Mouse (Mus musculus) cerebellum, postnatal 4 days (tissue): ENCODE measurements around the gene Mpig6b.
A peak's percentile ranks its signal among the peaks of the same experiment; 100 is the strongest.

Source experiments
- DNase-seq, 2 experiments: peaks; one replicate each; pipeline ENCODE4 v3.0.0; 2022; ENCODE audit warnings: low spot score in 2 of 2, mixed read lengths in 1 of 2

Mpig6b gene

DNA sequence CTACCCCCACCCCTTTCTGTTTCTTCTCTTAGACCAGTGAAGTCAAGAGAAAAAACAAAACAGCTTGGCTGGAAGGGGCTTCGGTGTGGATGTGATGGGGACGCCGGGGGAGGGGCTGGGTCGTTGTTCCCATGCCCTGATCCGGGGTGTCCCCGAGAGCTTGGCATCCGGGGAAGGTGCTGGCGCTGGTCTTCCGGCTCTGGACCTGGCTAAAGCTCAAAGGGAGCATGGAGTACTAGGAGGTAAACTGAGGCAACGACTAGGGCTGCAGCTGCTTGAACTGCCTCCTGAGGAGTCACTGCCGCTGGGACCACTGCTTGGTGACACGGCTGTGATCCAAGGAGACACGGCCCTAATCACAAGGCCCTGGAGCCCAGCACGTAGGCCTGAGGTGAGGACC lies 5.9 kb downstream of the Mpig6b start:
- no peak for DNase-seq

DNA sequence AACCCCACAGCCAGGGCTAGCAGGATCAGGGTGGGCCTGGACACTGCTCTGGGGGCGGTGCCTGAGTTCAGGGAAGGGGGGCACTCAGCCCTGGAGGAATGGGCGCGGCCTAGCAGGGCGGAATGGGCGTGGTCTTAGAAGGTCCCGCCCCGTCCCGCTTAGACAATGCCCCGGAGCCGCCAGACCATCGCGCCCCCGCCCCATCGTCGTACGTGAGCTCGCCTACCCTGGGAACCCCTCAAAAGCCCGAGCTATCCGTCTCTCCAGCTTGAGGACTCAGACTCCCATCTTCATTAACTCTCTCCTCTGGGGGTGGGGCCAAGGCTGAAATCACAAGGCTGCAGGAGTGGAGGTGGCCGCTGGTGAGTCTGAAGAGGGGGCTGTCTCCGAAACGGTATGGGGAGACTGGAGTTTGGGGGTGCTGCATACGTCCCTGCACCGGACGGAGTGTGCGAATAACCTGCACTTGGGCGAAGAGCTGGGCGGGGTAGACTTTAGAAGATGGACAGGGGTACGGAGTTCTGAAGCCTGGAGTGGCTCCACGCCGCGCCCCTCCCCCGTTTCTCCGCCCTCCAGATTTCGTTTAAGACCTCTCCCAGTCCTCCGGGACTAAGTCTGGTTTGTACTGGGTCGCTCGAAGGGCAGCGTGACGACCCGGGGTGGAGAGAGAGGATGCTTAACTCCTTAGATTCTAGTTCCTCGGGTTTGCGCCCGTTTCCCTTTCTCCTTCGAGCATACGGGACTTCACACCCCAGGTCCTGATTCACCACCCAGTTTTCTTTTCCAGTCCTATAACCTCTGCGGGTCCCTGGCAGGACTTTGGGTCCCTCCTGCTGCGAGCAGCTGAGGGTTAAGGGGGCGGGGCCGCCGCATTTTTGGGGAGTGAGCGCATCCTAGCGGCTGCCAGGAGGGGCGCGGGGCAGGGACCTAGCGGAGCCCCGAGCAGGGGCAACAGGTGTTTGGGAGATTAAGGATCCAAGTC lies 6.8 kb downstream of the Mpig6b start, which contains the start of gene Ddah2:
Gene Ddah2, plus strand, starts transcription at position 125 of the 982 bp plus-strand sequence.
- peak; percentile 79 to 92 for DNase-seq

DNA sequence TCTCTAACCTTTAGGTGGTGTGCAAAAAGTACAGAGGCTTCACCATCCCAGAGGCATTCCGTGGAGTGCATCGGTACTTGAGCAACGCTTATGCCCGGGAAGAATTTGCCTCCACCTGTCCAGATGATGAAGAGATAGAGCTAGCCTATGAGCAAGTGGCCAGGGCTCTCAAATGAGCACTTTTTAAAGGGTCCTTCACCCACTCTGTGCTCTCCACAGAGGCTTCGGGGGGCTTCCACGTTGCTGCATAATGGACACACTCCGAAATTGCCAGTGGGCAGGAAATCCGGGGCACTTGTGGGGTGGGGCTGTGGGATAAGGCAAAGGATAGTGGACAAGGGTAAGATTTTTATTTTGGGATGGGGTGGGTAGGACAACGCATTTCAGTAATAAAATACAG lies 7.7 kb downstream of the Mpig6b start:
- DNase-seq = no peak

DNA sequence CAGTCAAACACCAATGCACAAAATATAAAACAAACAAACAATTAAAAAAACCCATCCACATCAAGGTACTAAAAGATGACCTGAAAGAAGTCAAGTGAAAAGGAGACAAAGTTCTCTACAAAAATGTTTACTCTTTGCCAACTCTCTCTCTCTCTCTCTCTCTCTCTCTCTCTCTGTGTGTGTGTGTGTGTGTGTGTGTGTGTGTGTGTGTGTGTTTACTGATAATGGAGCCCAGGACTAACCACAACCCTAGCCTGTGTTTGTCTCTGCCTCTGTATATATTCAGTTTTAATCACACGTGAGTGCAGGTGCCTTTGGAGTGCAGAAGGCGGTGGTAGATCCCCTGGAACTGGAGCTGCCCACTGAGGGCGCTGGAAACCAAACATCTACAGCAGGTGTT lies 8.9 kb downstream of the Mpig6b start:
- no peak for DNase-seq

DNA sequence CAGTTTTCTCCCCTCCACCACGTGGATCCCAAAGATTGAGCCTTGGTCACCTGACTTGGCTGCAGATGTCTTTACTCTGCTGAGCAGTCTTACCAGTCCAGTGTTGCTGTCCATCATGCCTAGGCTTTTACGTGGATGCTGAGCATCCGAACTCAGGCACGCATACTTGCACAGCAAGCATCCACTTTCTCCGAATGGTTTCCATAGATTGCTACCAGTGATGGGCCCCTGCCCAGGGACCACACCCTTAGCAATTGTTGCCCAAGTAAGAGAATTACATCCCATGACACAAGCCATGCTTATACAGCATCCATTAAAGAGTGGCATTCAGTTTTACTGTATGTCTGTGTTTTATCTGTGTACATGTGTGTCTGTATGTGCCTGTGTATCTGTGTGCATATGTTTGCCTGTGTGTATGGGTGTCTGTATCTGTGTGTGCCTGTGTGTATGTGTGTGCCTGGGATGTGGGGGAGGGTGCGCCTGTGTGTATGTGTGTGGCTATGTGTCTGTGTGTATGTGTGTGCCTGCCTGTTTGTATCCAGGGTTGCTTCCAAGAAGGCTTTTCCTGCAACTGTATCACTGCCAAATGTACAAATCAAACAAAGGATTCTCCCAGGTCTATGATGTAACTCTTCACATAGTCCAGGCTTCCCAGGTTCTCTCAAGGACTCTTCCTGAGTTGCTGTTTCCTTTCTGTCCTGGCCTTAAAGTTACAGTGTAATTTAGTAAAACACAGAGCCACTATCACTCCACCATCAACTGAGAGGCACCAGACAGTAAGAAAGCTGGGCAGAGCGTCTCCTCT lies 10.1 kb downstream of the Mpig6b start:
- no peak for DNase-seq

DNA sequence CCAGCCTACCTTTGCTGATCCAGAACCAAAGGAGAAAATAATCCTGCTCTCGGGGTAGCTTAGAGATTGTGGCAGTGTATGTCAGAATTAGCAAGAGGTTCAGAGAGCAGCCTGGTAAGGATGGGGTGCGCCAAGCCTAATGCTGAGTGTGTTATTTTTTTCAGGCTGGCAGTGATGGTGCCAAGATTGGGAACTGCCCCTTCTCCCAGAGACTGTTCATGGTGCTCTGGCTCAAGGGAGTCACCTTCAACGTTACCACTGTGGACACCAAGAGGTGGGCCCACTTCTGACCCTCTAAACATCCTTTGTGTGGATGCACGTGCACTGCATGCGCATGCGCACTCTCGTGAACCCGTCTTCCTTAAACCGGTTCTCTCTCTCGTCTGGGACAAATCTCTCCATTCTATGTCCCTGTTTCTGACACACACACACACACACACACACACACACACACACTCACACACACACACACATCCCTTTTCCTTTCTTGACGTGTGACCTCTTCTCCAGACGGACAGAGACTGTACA lies 13.6 kb downstream of the Mpig6b start:
- DNase-seq = no peak

DNA sequence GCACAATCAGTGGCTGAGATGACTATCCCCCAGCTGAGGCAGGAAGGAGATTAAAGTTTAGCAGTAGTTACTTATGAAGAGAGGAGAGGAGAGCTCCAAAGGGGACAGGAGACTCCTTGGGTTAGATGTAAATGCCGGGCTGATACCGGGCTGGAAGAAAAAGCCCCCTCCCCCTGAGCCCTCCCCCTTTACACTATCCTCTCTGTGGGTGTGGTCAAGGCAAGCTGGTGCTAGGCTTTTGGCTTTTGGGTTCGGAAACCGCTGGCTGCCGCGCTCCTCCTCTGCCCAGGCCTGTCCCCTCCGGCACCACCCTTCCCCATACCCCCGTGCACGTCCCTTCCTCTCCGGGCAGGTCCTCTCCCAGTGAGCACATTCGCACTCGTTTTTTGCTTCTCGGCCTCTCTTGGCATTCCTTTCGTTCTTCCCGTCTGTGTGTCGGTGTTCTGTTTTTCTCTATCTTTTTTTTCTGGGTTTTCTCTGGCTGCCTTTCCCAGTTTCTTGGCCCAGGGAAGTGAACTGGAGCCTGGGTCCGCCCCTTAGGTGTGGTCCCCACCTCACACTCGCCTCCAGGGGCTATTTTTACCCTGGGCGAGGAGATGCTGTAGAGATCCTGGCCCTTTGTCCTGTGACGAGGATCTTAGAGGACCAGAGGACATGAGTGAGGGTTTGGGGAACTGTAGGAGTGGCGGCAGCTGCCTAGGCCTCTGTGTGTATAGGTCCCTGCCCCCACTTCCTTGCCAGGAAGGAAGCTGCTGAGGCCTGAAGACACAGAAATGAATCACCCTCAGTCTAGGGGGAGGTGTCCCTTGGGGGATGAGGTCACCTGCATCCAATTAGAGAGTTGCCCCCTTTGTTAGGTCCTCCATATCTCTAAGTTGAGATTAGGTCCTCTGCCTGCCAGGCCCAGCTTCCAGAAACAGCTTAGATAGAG lies 14.6 kb downstream of the Mpig6b start:
- DNase-seq = peak in 1 of 2 experiments; percentile 58

DNA sequence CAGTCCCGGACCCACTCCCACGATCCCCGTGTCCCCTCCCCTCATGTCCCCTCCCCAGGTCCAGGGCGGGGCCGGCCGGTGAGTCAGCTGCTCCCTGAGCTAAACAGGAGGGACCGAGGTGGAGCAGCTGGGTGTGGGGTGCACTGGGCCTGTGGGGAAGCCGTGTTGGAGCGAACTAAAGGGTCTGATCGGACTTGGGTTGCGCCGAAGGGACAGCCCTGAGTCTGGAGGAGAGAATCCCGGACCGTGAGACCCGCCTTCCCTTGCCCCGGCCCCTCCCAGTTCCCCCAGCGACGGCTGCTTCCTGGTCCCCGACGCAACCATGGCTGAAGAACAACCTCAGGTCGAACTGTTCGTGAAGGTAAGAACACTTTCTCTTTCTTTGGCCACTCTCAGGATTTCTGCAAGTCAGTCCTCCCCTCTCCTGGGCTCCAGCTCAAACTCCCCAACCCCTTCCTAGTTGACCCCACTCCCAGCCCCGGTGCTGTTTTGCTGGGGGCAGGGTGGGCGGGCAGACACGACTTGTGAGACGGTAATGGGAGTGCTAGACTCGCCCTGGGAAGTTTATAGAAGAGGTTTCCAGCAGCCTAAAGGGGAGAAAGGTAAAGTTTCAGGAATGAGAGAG lies 15.7 kb downstream of the Mpig6b start:
- DNase-seq = no peak

DNA sequence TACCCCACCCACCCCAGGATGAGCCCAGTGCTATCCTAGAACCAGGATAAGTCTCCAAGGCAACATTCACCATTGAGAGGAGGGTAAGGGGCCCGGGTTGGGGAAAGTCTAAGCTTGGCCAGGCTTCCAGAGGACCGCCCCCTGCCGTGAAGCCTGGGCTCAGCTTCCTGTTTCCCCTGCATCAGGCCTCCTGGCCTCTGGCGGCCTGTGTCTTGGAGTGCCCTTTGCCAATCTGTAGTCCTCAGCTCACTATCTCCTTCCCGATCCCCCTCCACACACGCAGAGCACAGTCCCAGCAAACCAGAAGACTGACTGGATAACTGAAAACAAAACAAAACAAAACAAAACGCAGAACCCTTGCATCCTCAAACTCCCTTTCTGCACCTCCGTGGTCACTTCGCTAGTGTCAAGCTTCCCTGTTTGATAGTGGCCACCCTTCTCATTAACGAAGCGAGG lies 16.4 kb downstream of the Mpig6b start, which contains the start of gene Clic1:
Gene Clic1, plus strand, starts transcription at position 406 of the 456 bp plus-strand sequence.
- DNase-seq = peak in 1 of 2 experiments; percentile 63

DNA sequence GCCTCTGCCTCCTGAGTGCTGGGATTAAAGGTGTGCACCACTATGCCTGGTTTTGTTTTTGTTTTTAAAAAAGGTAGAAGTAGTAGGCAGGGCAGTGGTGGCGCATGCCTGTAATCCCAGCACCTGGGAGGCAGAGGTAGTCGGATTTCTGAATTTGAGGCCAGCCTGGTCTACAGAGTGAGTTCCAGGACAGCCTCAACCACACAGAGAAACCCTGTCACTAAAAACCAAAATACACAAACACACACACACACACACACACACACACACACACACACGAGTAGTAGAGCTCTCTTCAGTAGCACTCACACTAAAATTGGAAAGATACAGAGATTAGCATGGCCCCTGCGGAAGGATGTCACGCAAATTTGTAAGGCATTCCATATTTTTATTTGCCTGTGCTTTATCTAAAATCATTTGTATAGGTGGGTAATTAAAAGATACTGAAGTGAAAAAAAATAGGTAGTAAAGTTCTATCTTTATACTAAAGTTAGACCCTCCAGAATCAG lies 17.0 kb downstream of the Mpig6b start:
- DNase-seq = no peak

DNA sequence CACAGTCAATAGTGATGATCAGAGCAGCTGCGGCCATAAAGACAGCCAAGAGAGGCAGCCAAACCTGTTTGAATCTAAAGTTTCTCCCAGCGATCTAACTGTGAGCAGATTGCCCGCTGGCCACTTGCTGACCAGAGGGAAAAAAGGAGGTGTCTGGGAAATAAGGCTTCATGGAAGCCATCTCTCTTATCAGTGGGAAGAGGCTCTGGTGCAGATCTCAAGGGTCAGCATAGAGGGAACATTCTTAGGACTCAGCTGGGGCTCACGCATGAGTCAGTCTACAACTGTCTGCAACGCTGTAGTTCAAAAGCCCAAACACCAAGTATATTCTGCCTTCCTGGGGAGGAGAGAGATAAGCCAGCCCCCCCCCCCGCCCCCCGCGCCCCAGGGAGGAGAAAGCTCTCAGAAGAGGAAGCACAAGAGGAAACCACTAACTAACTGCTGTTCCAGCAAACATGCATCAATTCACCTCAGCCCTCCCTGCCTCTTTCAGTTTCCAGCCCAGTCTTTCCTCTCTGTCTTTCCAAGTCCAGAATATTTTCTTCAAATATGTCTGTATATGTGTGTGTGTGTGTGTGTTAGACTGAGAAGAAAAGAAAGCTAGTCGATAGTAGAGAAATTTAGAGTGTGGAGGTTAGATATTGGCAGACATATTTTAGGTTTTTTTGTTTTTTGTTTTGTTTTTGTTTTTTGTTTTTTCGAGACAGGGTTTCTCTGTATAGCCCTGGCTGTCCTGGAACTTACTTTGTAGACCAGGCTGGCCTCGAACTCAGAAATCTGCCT lies 17.6 kb downstream of the Mpig6b start:
- DNase-seq = no peak

DNA sequence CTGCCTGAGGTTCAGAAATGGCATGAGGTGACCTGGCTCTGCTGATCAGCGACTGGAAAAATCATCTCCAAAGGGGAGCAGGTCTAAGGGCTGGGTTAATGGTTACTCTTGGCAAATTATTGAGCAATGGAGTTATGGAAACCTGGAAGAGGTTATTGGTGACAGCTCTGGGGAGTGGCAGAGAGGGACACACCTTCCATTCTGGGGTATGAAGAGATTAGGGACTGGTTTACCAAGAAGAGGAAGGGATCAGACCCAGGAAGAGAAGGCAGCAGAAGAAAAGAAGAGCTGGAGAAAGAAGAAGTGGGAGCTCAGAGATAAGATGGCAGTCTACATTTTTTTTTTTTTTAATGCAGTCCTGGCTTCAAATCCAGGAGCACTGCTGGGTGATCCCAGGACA lies 18.3 kb downstream of the Mpig6b start:
- no peak for DNase-seq

DNA sequence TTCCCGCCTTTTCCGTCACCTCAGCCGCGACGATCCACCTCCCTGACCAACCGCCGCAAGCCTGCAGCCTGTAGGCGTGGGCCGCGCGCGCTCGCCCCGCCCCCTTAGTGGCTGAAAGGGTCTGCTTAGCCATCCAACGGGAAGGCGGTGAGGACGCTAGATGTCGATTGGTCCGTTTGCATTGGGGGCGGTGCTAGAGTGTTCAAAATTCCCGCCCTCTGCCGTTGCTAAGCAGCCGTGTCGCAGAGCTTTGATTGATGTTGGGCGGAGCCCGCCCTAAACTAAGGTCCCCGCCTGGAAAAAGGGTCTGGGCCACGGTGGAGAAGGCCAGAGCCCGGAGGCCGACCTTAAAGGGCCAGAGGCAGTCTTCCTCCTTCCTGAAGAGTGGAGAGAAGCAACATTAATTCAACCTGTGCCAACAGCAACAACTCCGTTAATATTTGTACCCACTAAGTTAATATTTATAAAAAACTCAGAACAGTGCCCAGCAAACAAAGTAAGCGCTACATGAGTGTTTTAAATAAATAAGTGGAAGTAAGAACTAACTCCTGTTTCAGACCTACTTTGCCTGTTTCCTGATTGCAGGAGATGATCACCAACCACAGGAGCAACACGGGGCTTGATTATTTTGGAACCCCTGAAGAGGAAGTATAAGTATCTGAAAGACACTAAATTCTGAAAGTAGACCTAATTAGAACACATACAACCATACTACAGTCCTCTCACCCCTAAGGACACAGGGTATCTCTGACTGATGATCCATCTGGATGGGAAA lies 19.1 kb downstream of the Mpig6b start, which contains the start of gene Msh5:
Gene Msh5, minus strand, starts transcription at position 65 of the 775 bp plus-strand sequence.
- DNase-seq = peak; percentile 92 to 98

DNA sequence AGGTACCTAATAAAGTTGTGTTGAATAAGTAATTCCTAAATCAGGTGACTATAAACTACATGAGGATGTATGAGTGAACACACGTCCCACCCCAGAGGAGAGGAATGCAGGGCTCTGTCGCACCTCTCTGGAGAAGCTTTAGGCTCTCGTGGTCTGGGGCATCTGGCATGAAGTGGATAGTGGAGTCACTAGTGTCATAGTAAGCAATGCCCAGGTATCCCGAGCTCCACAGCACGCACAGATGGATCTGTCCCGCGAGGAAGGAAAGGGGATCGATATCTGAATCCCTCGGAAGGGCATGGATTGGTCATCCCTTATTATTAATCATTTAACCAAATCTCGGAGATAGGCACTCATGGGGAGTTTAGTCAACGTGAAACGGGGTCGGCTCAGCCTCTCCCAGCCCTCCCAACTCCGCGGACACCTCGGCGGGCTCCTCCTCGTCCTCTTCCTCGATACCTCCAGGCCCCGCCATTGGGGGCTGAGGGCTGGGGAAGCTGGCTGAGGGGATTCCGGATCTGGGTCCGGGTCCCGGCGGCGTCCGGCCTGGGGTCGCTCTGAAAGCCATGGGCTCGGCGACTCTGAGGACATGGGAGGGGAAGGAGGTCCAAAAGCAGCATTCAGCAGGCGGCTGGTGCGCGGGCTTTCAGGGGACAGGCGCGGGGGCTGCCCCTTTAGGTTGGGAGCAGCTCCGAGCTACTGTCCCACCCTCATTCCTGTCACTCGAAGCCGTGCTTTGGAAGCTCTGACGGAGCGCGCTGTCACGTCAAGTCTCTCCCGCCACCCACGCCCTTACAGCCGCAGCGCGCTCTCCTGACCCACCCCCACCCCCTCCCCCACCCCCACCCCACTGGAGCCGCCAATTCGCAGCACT lies 19.9 kb downstream of the Mpig6b start:
- DNase-seq = no peak

DNA sequence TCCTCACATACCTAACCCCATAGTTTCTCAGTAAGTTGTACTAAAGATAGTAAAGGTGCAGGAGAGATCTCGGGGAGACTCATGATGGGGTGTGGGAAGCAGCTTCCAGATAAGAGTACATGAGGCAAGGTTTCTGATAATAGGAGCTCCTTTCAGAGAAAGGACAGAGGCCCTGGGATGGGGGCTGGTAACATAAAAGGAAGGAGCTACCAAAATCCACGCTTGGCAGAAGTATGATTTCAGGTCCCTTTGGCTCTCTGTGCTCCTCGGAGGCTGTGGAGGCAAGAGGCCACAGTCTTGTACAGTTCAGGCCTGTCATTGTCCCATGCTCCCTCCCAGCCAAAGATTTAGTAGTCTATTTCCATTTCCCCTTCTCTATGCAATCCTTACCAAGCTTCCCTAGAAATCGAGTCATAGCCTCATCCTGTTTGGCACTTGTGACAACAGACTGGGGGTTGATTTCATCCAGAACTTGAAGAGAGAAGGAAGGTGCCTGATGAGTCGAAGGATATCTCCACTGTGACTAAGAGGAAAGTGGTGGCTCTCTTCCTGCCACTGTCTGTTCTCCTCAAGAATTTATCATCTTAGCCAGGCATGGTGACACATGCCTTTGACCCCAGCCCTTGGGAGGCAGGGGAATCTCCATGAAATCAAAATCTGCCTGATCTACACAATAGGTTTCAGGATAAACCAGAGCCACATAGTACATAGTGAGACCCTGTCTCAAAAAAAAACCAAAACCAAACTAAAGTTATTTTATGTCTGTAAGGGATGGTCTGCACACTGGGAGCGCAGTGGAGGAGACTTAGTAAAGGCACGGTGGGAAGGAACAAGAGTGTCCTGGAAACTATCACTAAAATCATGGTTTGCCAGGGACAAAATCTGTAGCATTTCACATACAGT lies 20.8 kb downstream of the Mpig6b start:
- DNase-seq = no peak

DNA sequence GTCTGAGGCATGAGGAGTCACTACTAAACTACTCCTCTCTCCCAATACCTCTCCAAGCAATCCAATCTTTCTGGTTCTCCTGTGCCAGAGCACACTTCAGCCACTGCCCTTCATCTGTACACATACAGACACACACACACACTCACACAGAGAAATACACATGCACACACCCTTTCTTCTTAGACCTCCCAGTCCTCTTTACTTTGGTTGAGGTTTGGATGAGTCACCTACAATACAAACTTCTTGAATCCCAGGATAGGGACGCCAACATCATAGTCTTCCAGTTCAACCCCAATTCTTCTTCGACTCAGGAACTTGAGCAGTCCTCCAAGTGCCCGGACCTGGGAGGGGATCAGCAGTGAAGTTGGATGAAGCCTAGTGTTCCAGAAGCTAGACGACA lies 22.2 kb downstream of the Mpig6b start:
- no peak for DNase-seq
